Mouse (Mus musculus): ENCODE data around the gene Mrap2. TPM values are rescaled to one million over a fixed set of nuclear protein-coding genes. Genes with fewer than 3 reads are reported as not detected.

Mrap2 gene
- total and polyA plus RNA-seq, 3 experiments, result 0.15 TPM; not detected in 2

- Histone ChIP-seq H3K79me2 (ENCODE audit: control insufficient read depth, insufficient read depth, low read length, poor library complexity) (no peaks in the 10 kb centered on the region), H3K36me3 (ENCODE audit: control insufficient read depth in 1 of 2, insufficient read depth in 2 of 2, low read length in 2 of 2) (peaks cover 0 to 2% of the 10 kb centered on the region in 2 experiments; a peak in 1 of 4 replicates), H3K4me3 (ENCODE audit: control insufficient read depth in 1 of 2, insufficient read depth in 1 of 2, low read depth in 2 of 2, low read length in 2 of 2) (no peak overlapping the region), H3K4me1 (ENCODE audit: control insufficient read depth in 1 of 2, insufficient read depth in 2 of 2, low read length in 2 of 2) (no peaks in the 10 kb centered on the region), H3K27me3 (ENCODE audit: control insufficient read depth in 1 of 2, insufficient read depth in 2 of 2, low read length in 2 of 2) (no peaks in the 10 kb centered on the region), H3K9ac (ENCODE audit: control insufficient read depth, low read depth, low read length, poor library complexity, severe bottlenecking) (no peak overlapping the region), H3K9me3 (replicated peaks; ENCODE audit: insufficient read depth, low read length) (no peaks in the 10 kb centered on the region), H3K27ac (ENCODE audit: control insufficient read depth, low read depth, low read length) (no peak overlapping the region)
- no peak for TF ChIP-seq MAZ (IDR thresholded peaks at IDR 0.05; ENCODE audit: low read depth, low read length)
- TF ChIP-seq KAT2A (conservative IDR thresholded peaks at IDR 0.05; ENCODE audit: low read depth, low read length), result no peak
- DNase-seq (ENCODE audit: low read depth, low spot score), result no peak
Measured at GRCm38 (mm10) chr9:87198036-87198435, 53.9 kb downstream of the Mrap2 start.

DNA sequence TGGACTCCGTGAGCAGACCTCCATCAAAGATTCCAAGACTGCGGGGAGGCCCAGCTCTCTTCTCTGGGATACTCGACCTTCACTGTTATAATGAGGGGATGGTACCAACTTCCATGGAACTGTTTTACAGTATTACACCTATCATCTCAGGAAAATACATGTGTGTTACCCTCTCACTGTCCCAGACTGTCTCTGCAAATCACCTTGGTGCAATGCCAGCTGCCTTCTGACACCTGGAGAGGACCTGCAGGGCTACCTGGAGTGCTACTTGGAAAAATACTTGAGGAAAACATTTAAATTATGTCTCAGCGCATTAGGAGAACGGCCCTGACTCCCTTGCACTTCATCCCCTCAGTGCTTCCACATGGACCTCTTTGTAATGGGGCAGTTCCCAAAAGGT lies 56.3 kb downstream of the Mrap2 start:
- H3K79me2 ChIP-seq (ENCODE audit: control insufficient read depth, insufficient read depth, low read length, poor library complexity), result no peaks in the 10 kb centered on the region
- H3K4me3 ChIP-seq (ENCODE audit: control insufficient read depth in 1 of 2, insufficient read depth in 1 of 2, low read depth in 2 of 2, low read length in 2 of 2), result no peak overlapping the region
- no peak overlapping the region for H3K27ac ChIP-seq (ENCODE audit: control insufficient read depth, low read depth, low read length)
- no peak for DNase-seq (ENCODE audit: low read depth, low spot score)
- H3K9me3 ChIP-seq (replicated peaks; ENCODE audit: insufficient read depth, low read length), result no peaks in the 10 kb centered on the region
- TF ChIP-seq ZC3H11A (IDR thresholded peaks at IDR 0.05; ENCODE audit: low read depth, low read length) (no peak), RCOR1 (IDR thresholded peaks at IDR 0.05; ENCODE audit: low read depth, low read length) (no peak), NELFE (IDR thresholded peaks at IDR 0.05; ENCODE audit: low read depth, low read length) (no peak), MXI1 (IDR thresholded peaks at IDR 0.05; ENCODE audit: low read depth, low read length) (no peak), USF2 (IDR thresholded peaks at IDR 0.05; ENCODE audit: borderline replicate concordance in 1 of 2, insufficient read depth in 1 of 2, low read depth in 1 of 2, low read length in 2 of 2) (no peak)
- H3K27me3 ChIP-seq (ENCODE audit: control insufficient read depth in 1 of 2, insufficient read depth in 2 of 2, low read length in 2 of 2), result no peaks in the 10 kb centered on the region
- H3K9ac ChIP-seq (ENCODE audit: control insufficient read depth, low read depth, low read length, poor library complexity, severe bottlenecking), result no peak overlapping the region
- no peaks in the 10 kb centered on the region; a peak in 1 of 4 replicates for H3K36me3 ChIP-seq (ENCODE audit: control insufficient read depth in 1 of 2, insufficient read depth in 2 of 2, low read length in 2 of 2)
- H3K4me1 ChIP-seq (ENCODE audit: control insufficient read depth in 1 of 2, insufficient read depth in 2 of 2, low read length in 2 of 2), result no peaks in the 10 kb centered on the region

GRCm38 (mm10) chr9:87200919-87201318 lies 56.8 kb downstream of the Mrap2 start:
- Histone ChIP-seq H3K4me1 (ENCODE audit: control insufficient read depth in 1 of 2, insufficient read depth in 2 of 2, low read length in 2 of 2) (no peaks in the 10 kb centered on the region), H3K27ac (ENCODE audit: control insufficient read depth, low read depth, low read length) (no peak overlapping the region), H3K27me3 (ENCODE audit: control insufficient read depth in 1 of 2, insufficient read depth in 2 of 2, low read length in 2 of 2) (no peaks in the 10 kb centered on the region), H3K9me3 (replicated peaks; ENCODE audit: insufficient read depth, low read length) (no peaks in the 10 kb centered on the region), H3K79me2 (ENCODE audit: control insufficient read depth, insufficient read depth, low read length, poor library complexity) (no peaks in the 10 kb centered on the region), H3K4me3 (ENCODE audit: control insufficient read depth in 1 of 2, insufficient read depth in 1 of 2, low read depth in 2 of 2, low read length in 2 of 2) (no peak overlapping the region), H3K9ac (ENCODE audit: control insufficient read depth, low read depth, low read length, poor library complexity, severe bottlenecking) (no peak overlapping the region), H3K36me3 (ENCODE audit: control insufficient read depth in 1 of 2, insufficient read depth in 2 of 2, low read length in 2 of 2) (no peaks in the 10 kb centered on the region; a peak in 1 of 4 replicates)
- no peak for DNase-seq (ENCODE audit: low read depth, low spot score)
- no peak for TF ChIP-seq CHD1 (IDR thresholded peaks at IDR 0.05; ENCODE audit: low read depth, low read length)
- TF ChIP-seq RCOR1 (IDR thresholded peaks at IDR 0.05; ENCODE audit: low read depth, low read length), result no peak
- no peak for TF ChIP-seq GABPA (IDR thresholded peaks at IDR 0.05; ENCODE audit: low read depth, low read length)
- no peak for TF ChIP-seq TBP (IDR thresholded peaks at IDR 0.05; ENCODE audit: low read depth, low read length)
- TF ChIP-seq ZC3H11A (IDR thresholded peaks at IDR 0.05; ENCODE audit: low read depth, low read length), result no peak
- TF ChIP-seq TCF12 (IDR thresholded peaks at IDR 0.05; ENCODE audit: low read depth, low read length), result no peak
- no peak for TF ChIP-seq CHD2 (IDR thresholded peaks at IDR 0.05; ENCODE audit: low read length)
- no peak for TF ChIP-seq NELFE (IDR thresholded peaks at IDR 0.05; ENCODE audit: low read depth, low read length)
- TF ChIP-seq MYB (IDR thresholded peaks at IDR 0.05; ENCODE audit: low read depth, low read length), result no peak
- no peak for TF ChIP-seq TAL1 (IDR thresholded peaks at IDR 0.05; ENCODE audit: low read length)
- no peak for TF ChIP-seq GATA1 (IDR thresholded peaks at IDR 0.05; ENCODE audit: low read depth, low read length)
